Mouse (Mus musculus) heart, embryonic 10.5 days (tissue): ENCODE measurements at regions not wholly inside any gene's neighbourhood (a gene's known extent, or its start where the extent isn't known, plus 50 kb on each side); places are given as distances from the start of the nearest gene placed in this dataset.

Experiments used
- DNase-seq: peaks from one replicate; pipeline ENCODE4 v3.0.0-alpha.2; 2017; ENCODE audit warnings: low spot score
- H3K27ac ChIP-seq: fragments of 300-500 bp; sonication (generic); 2 replicates; pipeline ENCODE4 v1.5.1; 2016; ENCODE audit warnings: mild to moderate bottlenecking
- H3K27me3 ChIP-seq: fragments of 300-500 bp; sonication (generic); 2 replicates; pipeline ENCODE4 v1.6.1; 2016; ENCODE audit warnings: mild to moderate bottlenecking; ENCODE audit not compliant: poor library complexity, insufficient read depth, severe bottlenecking
- H3K36me3 ChIP-seq: fragments of 300-500 bp; sonication (generic); 2 replicates; pipeline ENCODE4 v1.6.1; 2016; ENCODE audit warnings: mild to moderate bottlenecking, moderate library complexity
- H3K4me1 ChIP-seq: fragments of 300-500 bp; sonication (generic); 2 replicates; pipeline ENCODE4 v1.6.1; 2016; ENCODE audit warnings: mild to moderate bottlenecking
- H3K4me3 ChIP-seq: fragments of 300-500 bp; sonication (generic); 2 replicates; pipeline ENCODE4 v1.5.1; 2016; ENCODE audit warnings: mild to moderate bottlenecking, moderate library complexity
- H3K9me3 ChIP-seq: fragments of 300-500 bp; sonication (generic); 2 replicates; pipeline ENCODE4 v1.6.1; 2016; ENCODE audit warnings: mild to moderate bottlenecking, moderate library complexity
- WGBS: fragments of 180-500 bp; shearing (Covaris S2); methylation state at CpG from one replicate; pipeline ENCODE4 v1.1.7; 2016; 5-methylcytosine and 5-hydroxymethylcytosine counted together

- Histone ChIP-seq H3K9me3 (no peaks in the 10 kb centered on the region), H3K4me3 (no peak overlapping the region), H3K27ac (no peak overlapping the region), H3K27me3 (no peaks in the 10 kb centered on the region), H3K4me1 (peaks cover 8% of the 10 kb centered on the region), H3K36me3 (no peaks in the 10 kb centered on the region)
- no peak for DNase-seq
These were observed 2010.6 kb downstream of the A830018L16Rik start for GRCm38 (mm10) chr1:13424524-13424923.

- 27% methylated on average over 9 of the region's 9 CpGs for WGBS
- Histone ChIP-seq H3K4me3 (peak overlapping the region; percentile 61), H3K9me3 (no peaks in the 10 kb centered on the region), H3K4me1 (peaks cover 8% of the 10 kb centered on the region), H3K27ac (peak overlapping the region; percentile 77; the same call in 1 of the 2 replicates), H3K36me3 (no peaks in the 10 kb centered on the region), H3K27me3 (no peaks in the 10 kb centered on the region)
- no peak for DNase-seq
These were observed 2011.9 kb downstream of the A830018L16Rik start for GRCm38 (mm10) chr1:13425601-13426327.

GRCm38 (mm10) chr1:13426328-13427067 lies 2012.6 kb downstream of the A830018L16Rik start:
- peak; percentile 80 for DNase-seq
- Histone ChIP-seq H3K27ac (peak overlapping the region; percentile 77), H3K4me1 (peaks cover 8% of the 10 kb centered on the region), H3K9me3 (no peaks in the 10 kb centered on the region), H3K4me3 (peak overlapping the region; percentile 61), H3K27me3 (no peaks in the 10 kb centered on the region), H3K36me3 (no peaks in the 10 kb centered on the region)
- WGBS: 7% methylated on average over 30 of the region's 30 CpGs

GRCm38 (mm10) chr1:13427068-13427434 lies 2013.1 kb downstream of the A830018L16Rik start:
- 62% methylated on average over 5 of the region's 5 CpGs for WGBS
- no peaks in the 10 kb centered on the region for H3K27me3 ChIP-seq
- no peak for DNase-seq
- H3K4me1 ChIP-seq: peaks cover 8% of the 10 kb centered on the region
- no peaks in the 10 kb centered on the region for H3K9me3 ChIP-seq
- H3K27ac ChIP-seq: peak overlapping the region; percentile 77
- peak overlapping the region; percentile 61 for H3K4me3 ChIP-seq
- no peaks in the 10 kb centered on the region for H3K36me3 ChIP-seq

- Histone ChIP-seq H3K27ac (no peak overlapping the region), H3K27me3 (no peaks in the 10 kb centered on the region), H3K9me3 (no peaks in the 10 kb centered on the region), H3K4me1 (peaks cover 8% of the 10 kb centered on the region), H3K4me3 (no peak overlapping the region), H3K36me3 (no peaks in the 10 kb centered on the region)
- no peak for DNase-seq
- 67% methylated on average over 11 of the region's 11 CpGs for WGBS
These were observed 2013.7 kb downstream of the A830018L16Rik start for GRCm38 (mm10) chr1:13427501-13428207.

- WGBS: 79% methylated on average over 6 of the region's 6 CpGs
- Histone ChIP-seq H3K4me3 (no peak overlapping the region), H3K27me3 (no peaks in the 10 kb centered on the region), H3K36me3 (no peaks in the 10 kb centered on the region), H3K27ac (no peak overlapping the region), H3K4me1 (no peaks in the 10 kb centered on the region), H3K9me3 (no peaks in the 10 kb centered on the region)
- no peak for DNase-seq
These were observed 2024.0 kb downstream of the A830018L16Rik start for GRCm38 (mm10) chr1:13437747-13438394.

GRCm38 (mm10) chr1:13442366-13442765 lies 2028.5 kb downstream of the A830018L16Rik start:
- Histone ChIP-seq H3K9me3 (no peaks in the 10 kb centered on the region), H3K27me3 (no peaks in the 10 kb centered on the region), H3K36me3 (no peaks in the 10 kb centered on the region), H3K4me3 (no peak overlapping the region), H3K27ac (no peak overlapping the region), H3K4me1 (no peaks in the 10 kb centered on the region)
- WGBS: 73% methylated on average over 6 of the region's 6 CpGs
- no peak for DNase-seq

- 63% methylated on average over 2 of the region's 2 CpGs for WGBS
- no peaks in the 10 kb centered on the region for H3K27me3 ChIP-seq
- H3K9me3 ChIP-seq: no peaks in the 10 kb centered on the region
- DNase-seq: no peak
- H3K36me3 ChIP-seq: no peaks in the 10 kb centered on the region
- no peaks in the 10 kb centered on the region for H3K4me1 ChIP-seq
- H3K4me3 ChIP-seq: no peak overlapping the region
- no peak overlapping the region for H3K27ac ChIP-seq
These were observed 2040.6 kb downstream of the A830018L16Rik start for GRCm38 (mm10) chr1:13454534-13454933.

- no peak overlapping the region for H3K4me3 ChIP-seq
- no peaks in the 10 kb centered on the region for H3K4me1 ChIP-seq
- no peak for DNase-seq
- no peak overlapping the region for H3K27ac ChIP-seq
- H3K27me3 ChIP-seq: no peaks in the 10 kb centered on the region
- H3K9me3 ChIP-seq: peaks cover 3% of the 10 kb centered on the region; the same call in 1 of the 2 replicates
- 84% methylated on average over 3 of the region's 3 CpGs for WGBS
- no peaks in the 10 kb centered on the region for H3K36me3 ChIP-seq
These were observed 2041.7 kb downstream of the A830018L16Rik start for GRCm38 (mm10) chr1:13455572-13455971.

GRCm38 (mm10) chr1:13464311-13464710 lies 2050.4 kb downstream of the A830018L16Rik start:
- Histone ChIP-seq H3K4me3 (no peak overlapping the region), H3K27me3 (no peaks in the 10 kb centered on the region), H3K9me3 (peaks cover 3% of the 10 kb centered on the region; the same call in 1 of the 2 replicates), H3K4me1 (0 out of 2 replicates have a peak, but pooled peaks cover 4% of the 10 kb centered on the region), H3K27ac (no peak overlapping the region), H3K36me3 (no peaks in the 10 kb centered on the region)
- 95% methylated on average over 1 of the region's 1 CpGs for WGBS
- DNase-seq: no peak

GRCm38 (mm10) chr1:13467174-13467573 lies 2053.3 kb downstream of the A830018L16Rik start:
- Histone ChIP-seq H3K4me3 (no peak overlapping the region), H3K4me1 (0 out of 2 replicates have a peak, but pooled peaks cover 4% of the 10 kb centered on the region), H3K36me3 (no peaks in the 10 kb centered on the region), H3K9me3 (no peaks in the 10 kb centered on the region), H3K27me3 (no peaks in the 10 kb centered on the region), H3K27ac (no peak overlapping the region)
- 82% methylated on average over 6 of the region's 6 CpGs for WGBS
- no peak for DNase-seq

- no peak for DNase-seq
- Histone ChIP-seq H3K9me3 (no peaks in the 10 kb centered on the region), H3K27me3 (no peaks in the 10 kb centered on the region), H3K4me3 (no peak overlapping the region), H3K36me3 (no peaks in the 10 kb centered on the region), H3K27ac (no peak overlapping the region), H3K4me1 (0 out of 2 replicates have a peak, but pooled peaks cover 4% of the 10 kb centered on the region)
- WGBS: 51% methylated on average over 2 of the region's 2 CpGs
These were observed 2054.2 kb downstream of the A830018L16Rik start for GRCm38 (mm10) chr1:13467886-13468630.
